Mouse (Mus musculus) duodenum, adult 2 months (tissue): ENCODE data around the gene Itga2b. TPM values are rescaled to one million over a fixed set of nuclear protein-coding genes. Genes with fewer than 3 reads are reported as not detected.

ENCODE experiments used
- polyA plus RNA-seq: library from polyadenylated mRNA; depleted of rRNA; stranded (reverse); fragments of >200 nt; gene quantifications from 2 replicates; pipeline ENCODE4 v1.2.3, GENCODE M21; 2012; ENCODE audit warnings: low replicate concordance; rRNA removed

Itga2b gene
- 4.6 and 5.7 TPM in 2 replicates for polyA plus RNA-seq

GRCm38 (mm10) chr11:102469648-102470357, at the start of gene Itga2b:
Gene Itga2b, minus strand, starts transcription at chr11:102470122.

DNA sequence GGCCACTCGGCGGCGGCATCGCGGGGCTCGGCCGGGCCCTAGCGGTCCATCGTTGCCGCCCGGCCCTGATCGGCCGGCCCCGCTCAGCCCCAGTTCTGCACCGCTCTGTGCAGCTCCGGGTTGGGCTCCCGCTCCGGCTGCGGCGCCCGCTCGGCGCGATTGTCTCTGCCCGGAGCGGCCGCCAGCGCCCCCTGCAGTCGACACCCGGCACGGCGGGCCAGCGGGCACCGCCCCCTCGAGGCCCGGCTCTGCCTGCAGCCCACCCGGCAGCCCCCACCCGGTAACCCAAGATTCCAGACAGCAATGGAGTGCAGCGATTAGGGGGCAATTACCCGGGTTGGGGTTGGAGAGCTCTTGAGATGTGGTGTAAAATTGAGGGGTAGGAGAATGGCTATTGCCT, 22.4 kb downstream of the Itga2b start, which contains the start of gene Fam171a2:
Fam171a2 (minus strand) TSS at position 186 of the 400 bp plus-strand sequence.

DNA sequence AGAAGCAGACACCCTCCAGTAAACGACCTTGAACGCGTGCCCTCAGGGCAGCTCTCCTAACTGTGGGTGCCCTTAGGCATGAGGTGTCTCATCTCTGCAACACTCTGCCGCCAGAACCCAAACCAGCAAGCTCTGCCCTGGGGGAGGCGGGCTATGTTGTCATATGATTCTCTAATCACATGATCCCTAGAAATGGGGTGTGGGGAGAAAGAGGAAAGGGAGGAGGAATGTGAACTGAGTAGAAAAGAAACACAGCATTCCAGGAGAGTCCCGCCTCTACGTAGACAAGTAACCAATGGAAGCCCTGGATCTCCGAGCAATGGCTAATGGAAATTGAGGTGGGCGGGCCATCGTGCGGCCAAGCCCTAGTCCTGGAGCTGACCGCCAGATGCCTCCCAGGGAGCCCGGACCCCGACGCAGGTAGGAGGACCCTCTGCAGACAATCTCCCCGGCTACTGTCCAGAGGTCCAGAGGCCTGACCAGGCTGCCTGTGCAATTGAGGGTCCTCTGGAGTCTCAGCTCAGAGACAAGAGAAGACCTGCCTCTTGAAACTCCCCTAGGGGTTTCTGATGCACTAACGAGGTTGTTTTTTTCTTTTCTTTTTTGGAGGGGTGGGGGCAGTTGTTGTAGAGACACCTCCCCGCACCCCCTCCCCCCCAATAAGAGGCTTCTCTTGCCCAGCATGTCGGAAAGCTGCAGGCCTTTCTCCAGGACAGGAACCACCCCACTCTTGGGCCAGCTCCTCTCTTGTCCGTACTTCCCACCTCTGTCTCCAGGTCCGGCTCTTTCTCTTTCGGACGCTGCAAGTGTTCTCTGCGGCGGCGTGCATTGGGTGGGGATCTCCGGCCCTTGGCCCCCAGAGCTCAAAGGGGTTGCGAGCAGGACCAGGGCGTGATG, 39.6 kb downstream of the Itga2b start, which contains the start of gene Grn:
Grn (plus strand) TSS at position 195 of the 897 bp plus-strand sequence.

DNA sequence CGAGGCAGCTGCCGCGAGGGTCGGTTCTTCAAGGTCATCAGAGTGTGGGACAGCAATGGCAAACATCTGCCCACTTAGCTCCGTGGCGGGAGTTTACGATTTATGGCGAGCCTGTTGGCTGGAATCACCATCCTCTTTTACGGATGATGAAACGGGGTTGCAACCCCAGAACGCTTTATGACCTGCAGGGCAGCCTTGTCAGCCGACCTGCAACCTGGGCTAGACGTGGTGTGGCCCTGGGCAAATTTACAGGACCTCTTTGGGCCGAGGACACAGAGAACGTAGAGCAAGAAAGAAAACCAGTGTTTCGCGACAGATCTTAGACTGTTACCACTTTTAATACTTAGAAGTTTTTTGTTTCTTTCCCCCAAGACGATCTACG, 62.1 kb downstream of the Itga2b start, which contains the start of gene Slc25a39:
Slc25a39 (minus strand) TSS at position 113 of the 382 bp plus-strand sequence.

Other genes with a start within 250 kb of the Itga2b start
- gene Hdac5, start 240.0 kb downstream of the Itga2b start, polyA plus RNA-seq, result 75.7 and 76.7 TPM in 2 replicates
- gene BC030867, start 221.2 kb downstream of the Itga2b start, polyA plus RNA-seq, result 4.6 and 4.9 TPM in 2 replicates
- gene Asb16, start 201.4 kb downstream of the Itga2b start, polyA plus RNA-seq, result 0.32 and 2.3 TPM in 2 replicates
- gene Tmub2, start 185.2 kb downstream of the Itga2b start, polyA plus RNA-seq, result 44.7 and 54.3 TPM in 2 replicates
- gene Atxn7l3, start 173.5 kb downstream of the Itga2b start, polyA plus RNA-seq, result 25.5 and 36.4 TPM in 2 replicates
- gene Ubtf, start 150.4 kb downstream of the Itga2b start, polyA plus RNA-seq, result 13.2 and 18.6 TPM in 2 replicates
- gene Slc4a1, start 103.9 kb downstream of the Itga2b start, polyA plus RNA-seq, result 0.06 TPM in 1 of 2 replicates, not detected in the other
- gene Rundc3a, start 76.7 kb downstream of the Itga2b start, polyA plus RNA-seq, result 4.5 and 5.1 TPM in 2 replicates
- 578 and 741 TPM in 2 replicates for gene Slc25a39, start 62.2 kb downstream of the Itga2b start, polyA plus RNA-seq
- 118 and 121 TPM in 2 replicates for gene Grn, start 39.8 kb downstream of the Itga2b start, polyA plus RNA-seq
- 4.1 and 8.3 TPM in 2 replicates for gene Fam171a2, start 22.4 kb downstream of the Itga2b start, polyA plus RNA-seq
- 11.1 and 15.6 TPM in 2 replicates for gene Gpatch8, start 86.3 kb upstream of the Itga2b start, polyA plus RNA-seq
- 0.74 TPM in 1 of 2 replicates, not detected in the other for gene Gm11627, start 109.3 kb upstream of the Itga2b start, polyA plus RNA-seq
- gene Fzd2, start 134.3 kb upstream of the Itga2b start, polyA plus RNA-seq, result 13.2 and 16.8 TPM in 2 replicates
- not detected in 2 replicates for gene Meioc, start 193.6 kb upstream of the Itga2b start, polyA plus RNA-seq
- 1.1 and 1.3 TPM in 2 replicates for gene Ccdc43, start 227.7 kb upstream of the Itga2b start, polyA plus RNA-seq